Mouse (Mus musculus) forebrain, embryonic 10.5 days (tissue): ENCODE results near the gene Zfp704. TPM values are rescaled to one million over a fixed set of nuclear protein-coding genes. Genes with fewer than 3 reads are reported as not detected.

ENCODE experiments used
- DNase-seq: peaks from one replicate; pipeline ENCODE4 v3.0.0-alpha.2; 2017; ENCODE audit warnings: low spot score; ENCODE audit errors: extremely low spot score
- H3K27ac ChIP-seq: fragments of 300-500 bp; sonication (generic); 2 replicates; pipeline ENCODE4 v1.5.1; 2016; ENCODE audit warnings: mild to moderate bottlenecking
- H3K27me3 ChIP-seq: fragments of 300-500 bp; sonication (generic); 2 replicates; pipeline ENCODE4 v1.6.1; 2016; ENCODE audit warnings: mild to moderate bottlenecking; ENCODE audit not compliant: poor library complexity, severe bottlenecking
- H3K36me3 ChIP-seq: fragments of 300-500 bp; sonication (generic); replicated peaks from 2 replicates; pipeline ENCODE4 v1.6.1; 2016; ENCODE audit warnings: mild to moderate bottlenecking, moderate library complexity
- H3K4me1 ChIP-seq: fragments of 300-500 bp; sonication (generic); 2 replicates; pipeline ENCODE4 v1.6.1; 2016
- H3K4me3 ChIP-seq: fragments of 300-500 bp; sonication (generic); 2 replicates; pipeline ENCODE4 v1.5.1; 2016; ENCODE audit warnings: mild to moderate bottlenecking, moderate library complexity
- H3K9me3 ChIP-seq: fragments of 300-500 bp; sonication (generic); 2 replicates; pipeline ENCODE4 v1.6.1; 2016; ENCODE audit warnings: mild to moderate bottlenecking, moderate library complexity
- WGBS: fragments of 180-500 bp; shearing (Covaris S2); methylation state at CpG from one replicate; pipeline ENCODE4 v1.1.7; 2016; 5-methylcytosine and 5-hydroxymethylcytosine counted together
- polyA plus RNA-seq: library from polyadenylated mRNA; unstranded; fragments of >200 nt; fragmentation: Nextera tagmentation; extraction: Ambion mirVana; gene quantifications from 2 replicates; pipeline ENCODE4 v1.2.1, GENCODE M21; 2016

The Zfp704 gene
- polyA plus RNA-seq, 1 experiment from 2014 or later, result 6.6 TPM

GRCm38 (mm10) chr3:9439619-9440286, 170.1 kb downstream of the Zfp704 start:
- peak; percentile 11 for DNase-seq
- WGBS, result 91% methylated on average over 11 of the region's 11 CpGs

GRCm38 (mm10) chr3:9436256-9436655, 173.6 kb downstream of the Zfp704 start:
- Histone ChIP-seq H3K27me3 (no peaks in the 10 kb centered on the region), H3K9me3 (no peaks in the 10 kb centered on the region), H3K36me3 (peaks cover 32% of the 10 kb centered on the region), H3K4me1 (no peaks in the 10 kb centered on the region), H3K4me3 (no peak overlapping the region), H3K27ac (no peak overlapping the region)
- DNase-seq, result no peak
- 92% methylated on average over 6 of the region's 6 CpGs for WGBS

More at GRCm38 (mm10) chr3:9439619-9440286, 170.1 kb downstream of the Zfp704 start:
- Histone ChIP-seq H3K4me1 (no peaks in the 10 kb centered on the region), H3K4me3 (no peak overlapping the region), H3K36me3 (peaks cover 36% of the 10 kb centered on the region), H3K27ac (no peak overlapping the region), H3K27me3 (no peaks in the 10 kb centered on the region), H3K9me3 (no peaks in the 10 kb centered on the region)

GRCm38 (mm10) chr3:9434394-9435175, 175.3 kb downstream of the Zfp704 start:
- no peak for DNase-seq
- Histone ChIP-seq H3K4me3 (no peak overlapping the region), H3K27me3 (no peaks in the 10 kb centered on the region), H3K9me3 (no peaks in the 10 kb centered on the region), H3K27ac (no peak overlapping the region), H3K4me1 (no peaks in the 10 kb centered on the region), H3K36me3 (peaks cover 30% of the 10 kb centered on the region)
- WGBS, result 91% methylated on average over 14 of the region's 14 CpGs

GRCm38 (mm10) chr3:9432796-9433526, 176.9 kb downstream of the Zfp704 start:
- 93% methylated on average over 16 of the region's 16 CpGs for WGBS
- no peak for DNase-seq
- no peaks in the 10 kb centered on the region for H3K4me1 ChIP-seq
- H3K9me3 ChIP-seq, result no peaks in the 10 kb centered on the region
- no peak overlapping the region for H3K4me3 ChIP-seq
- H3K27ac ChIP-seq, result no peak overlapping the region
- peaks cover 20% of the 10 kb centered on the region for H3K36me3 ChIP-seq
- no peaks in the 10 kb centered on the region for H3K27me3 ChIP-seq

- DNase-seq, result no peak
- peaks cover 12% of the 10 kb centered on the region for H3K36me3 ChIP-seq
- no peaks in the 10 kb centered on the region for H3K27me3 ChIP-seq
- H3K9me3 ChIP-seq, result no peaks in the 10 kb centered on the region
- no peak overlapping the region for H3K27ac ChIP-seq
- no peak overlapping the region for H3K4me3 ChIP-seq
- 85% methylated on average over 3 of the region's 3 CpGs for WGBS
- H3K4me1 ChIP-seq, result no peaks in the 10 kb centered on the region
Observed at GRCm38 (mm10) chr3:9432226-9432625, 177.7 kb downstream of the Zfp704 start.

- H3K4me3 ChIP-seq, result no peak overlapping the region
- H3K9me3 ChIP-seq, result no peaks in the 10 kb centered on the region
- no peak for DNase-seq
- WGBS, result 81% methylated on average over 3 of the region's 3 CpGs
- H3K27me3 ChIP-seq, result no peaks in the 10 kb centered on the region
- no peak overlapping the region for H3K27ac ChIP-seq
- H3K4me1 ChIP-seq, result no peaks in the 10 kb centered on the region
- H3K36me3 ChIP-seq, result peaks cover 4% of the 10 kb centered on the region; the same call in 1 of the 2 replicates
Observed at GRCm38 (mm10) chr3:9429946-9430345, 179.9 kb downstream of the Zfp704 start.

GRCm38 (mm10) chr3:9427826-9428225, 182.1 kb downstream of the Zfp704 start:
- Histone ChIP-seq H3K4me1 (no peaks in the 10 kb centered on the region), H3K9me3 (no peaks in the 10 kb centered on the region), H3K27me3 (no peaks in the 10 kb centered on the region), H3K36me3 (no peaks in the 10 kb centered on the region), H3K27ac (no peak overlapping the region), H3K4me3 (no peak overlapping the region)
- 94% methylated on average over 4 of the region's 4 CpGs for WGBS
- DNase-seq, result no peak

GRCm38 (mm10) chr3:9425661-9426060, 184.2 kb downstream of the Zfp704 start:
- 92% methylated on average over 5 of the region's 5 CpGs for WGBS
- no peak overlapping the region for H3K4me3 ChIP-seq
- no peaks in the 10 kb centered on the region for H3K36me3 ChIP-seq
- no peaks in the 10 kb centered on the region for H3K9me3 ChIP-seq
- no peak for DNase-seq
- H3K27ac ChIP-seq, result no peak overlapping the region
- no peaks in the 10 kb centered on the region for H3K4me1 ChIP-seq
- no peaks in the 10 kb centered on the region for H3K27me3 ChIP-seq

GRCm38 (mm10) chr3:9424637-9425036, 185.2 kb downstream of the Zfp704 start:
- WGBS, result 92% methylated on average over 6 of the region's 6 CpGs
- Histone ChIP-seq H3K4me3 (no peak overlapping the region), H3K36me3 (no peaks in the 10 kb centered on the region), H3K9me3 (no peaks in the 10 kb centered on the region), H3K27me3 (no peaks in the 10 kb centered on the region), H3K27ac (no peak overlapping the region), H3K4me1 (no peaks in the 10 kb centered on the region)
- no peak for DNase-seq

GRCm38 (mm10) chr3:9423669-9424068, 186.2 kb downstream of the Zfp704 start:
- no peak for DNase-seq
- no peaks in the 10 kb centered on the region for H3K9me3 ChIP-seq
- no peak overlapping the region for H3K27ac ChIP-seq
- WGBS, result 89% methylated on average over 6 of the region's 6 CpGs
- H3K4me1 ChIP-seq, result no peaks in the 10 kb centered on the region
- no peaks in the 10 kb centered on the region for H3K27me3 ChIP-seq
- no peak overlapping the region for H3K4me3 ChIP-seq
- no peaks in the 10 kb centered on the region for H3K36me3 ChIP-seq

- Histone ChIP-seq H3K36me3 (no peaks in the 10 kb centered on the region), H3K27me3 (no peaks in the 10 kb centered on the region), H3K9me3 (no peaks in the 10 kb centered on the region), H3K27ac (no peak overlapping the region), H3K4me3 (no peak overlapping the region), H3K4me1 (peaks cover under 1% of the 10 kb centered on the region; the same call in 1 of the 2 replicates)
- WGBS, result 90% methylated on average over 4 of the region's 4 CpGs
- DNase-seq, result no peak
Observed at GRCm38 (mm10) chr3:9408896-9409295, 201.0 kb downstream of the Zfp704 start.

- H3K4me3 ChIP-seq, result no peak overlapping the region
- WGBS, result 85% methylated on average over 10 of the region's 10 CpGs
- peaks cover 7% of the 10 kb centered on the region for H3K4me1 ChIP-seq
- no peaks in the 10 kb centered on the region for H3K9me3 ChIP-seq
- H3K27ac ChIP-seq, result no peak overlapping the region
- no peaks in the 10 kb centered on the region for H3K36me3 ChIP-seq
- no peak for DNase-seq
- H3K27me3 ChIP-seq, result no peaks in the 10 kb centered on the region
Observed at GRCm38 (mm10) chr3:9407801-9408200, 202.1 kb downstream of the Zfp704 start.

- Histone ChIP-seq H3K9me3 (no peaks in the 10 kb centered on the region), H3K36me3 (no peaks in the 10 kb centered on the region), H3K27me3 (no peaks in the 10 kb centered on the region), H3K4me1 (peaks cover 7% of the 10 kb centered on the region), H3K4me3 (no peak overlapping the region), H3K27ac (no peak overlapping the region)
- no peak for DNase-seq
- 91% methylated on average over 9 of the region's 9 CpGs for WGBS
Observed at GRCm38 (mm10) chr3:9407119-9407546, 202.8 kb downstream of the Zfp704 start.
